Mouse (Mus musculus): Measurements from ENCODE around the gene Lyplal1. TPM values are rescaled to one million over a fixed set of nuclear protein-coding genes. Genes with fewer than 3 reads are reported as not detected.

Gene Lyplal1
- 40.1 and 73.9 TPM in 2 replicates for polyA plus RNA-seq (2012; rRNA removed)

DNA sequence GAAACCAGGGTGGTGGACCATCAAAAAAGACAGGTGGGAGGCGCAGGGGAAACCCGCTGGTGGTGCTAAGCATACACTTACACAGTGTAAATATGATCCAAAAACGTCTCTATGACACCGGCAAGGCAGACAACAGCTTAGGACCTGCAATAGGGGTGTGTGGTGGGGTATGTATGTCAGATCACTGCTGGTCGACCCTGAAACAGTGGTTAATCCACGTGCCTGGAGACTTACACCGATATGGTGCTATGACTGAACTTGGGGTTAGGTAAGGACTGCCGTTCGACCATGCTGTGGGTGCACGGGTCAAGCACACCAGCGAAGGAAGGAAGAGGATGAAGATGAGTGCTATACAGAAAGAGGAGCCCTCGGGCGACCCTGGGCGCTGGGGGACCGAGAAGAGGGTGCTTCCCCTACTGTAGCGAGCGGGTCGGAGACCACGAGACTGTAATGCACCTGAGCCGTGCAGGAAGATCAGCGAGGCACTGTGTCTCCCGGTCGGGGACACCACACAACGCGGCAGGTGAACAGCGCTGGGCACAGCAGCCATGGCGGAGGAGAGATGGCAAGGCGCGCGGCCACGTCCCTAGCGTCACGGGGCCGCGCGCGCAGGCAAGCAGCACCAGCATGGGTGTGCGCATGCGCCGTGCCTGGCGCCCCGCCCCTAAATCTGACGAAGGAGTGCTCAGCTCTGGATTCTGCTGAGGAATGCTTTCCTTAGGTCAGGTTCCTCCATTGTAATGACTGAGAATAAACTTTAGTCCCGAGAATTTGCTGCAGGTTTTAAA is at the start of gene Lyplal1:
Gene Lyplal1, minus strand, starts transcription at position 610 of the 788 bp plus-strand sequence.
- peak; percentile 36 for DNase-seq (ENCODE audit: low read depth)

DNA sequence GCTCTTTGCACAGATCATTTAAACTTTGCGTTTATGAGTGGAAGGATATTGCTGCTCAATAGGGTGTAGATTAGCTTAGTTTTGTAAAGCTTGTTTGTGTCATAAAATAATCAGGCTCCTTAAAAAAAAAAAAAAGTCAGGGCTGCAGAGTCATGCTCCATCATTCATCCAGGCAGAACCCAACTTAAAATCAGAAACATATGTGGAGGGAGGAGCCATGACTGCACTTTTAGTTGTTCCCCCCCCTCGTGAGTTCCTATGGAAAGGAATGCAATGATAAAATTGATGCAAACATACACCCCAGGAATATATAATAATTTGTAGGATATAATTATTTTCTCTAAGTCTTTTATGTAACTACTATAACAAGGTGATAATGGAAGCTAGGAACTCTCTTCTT is 46.5 kb upstream of the Lyplal1 start:
- DNase-seq (ENCODE audit: low read depth) = no peak

DNA sequence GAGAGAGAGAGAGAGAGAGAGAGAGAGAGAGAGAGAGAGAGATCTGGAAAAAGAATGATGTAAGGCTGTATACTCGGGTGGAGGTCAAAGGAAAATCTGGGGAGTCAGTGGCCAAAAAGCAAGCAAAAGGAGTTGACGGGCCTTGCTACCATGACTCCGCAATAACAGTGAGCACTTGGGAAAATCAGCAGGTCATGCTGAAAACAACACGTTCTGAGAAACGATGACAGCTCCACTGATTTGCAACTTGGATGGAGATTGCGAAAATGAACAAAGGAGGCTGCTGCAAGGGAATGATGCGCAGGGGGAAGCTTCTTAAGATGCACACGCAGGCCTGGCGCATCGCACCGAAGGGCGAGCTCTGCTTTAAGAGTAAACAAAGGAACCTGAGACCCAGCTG is 46.1 kb upstream of the Lyplal1 start:
- DNase-seq (ENCODE audit: low read depth) = no peak

DNA sequence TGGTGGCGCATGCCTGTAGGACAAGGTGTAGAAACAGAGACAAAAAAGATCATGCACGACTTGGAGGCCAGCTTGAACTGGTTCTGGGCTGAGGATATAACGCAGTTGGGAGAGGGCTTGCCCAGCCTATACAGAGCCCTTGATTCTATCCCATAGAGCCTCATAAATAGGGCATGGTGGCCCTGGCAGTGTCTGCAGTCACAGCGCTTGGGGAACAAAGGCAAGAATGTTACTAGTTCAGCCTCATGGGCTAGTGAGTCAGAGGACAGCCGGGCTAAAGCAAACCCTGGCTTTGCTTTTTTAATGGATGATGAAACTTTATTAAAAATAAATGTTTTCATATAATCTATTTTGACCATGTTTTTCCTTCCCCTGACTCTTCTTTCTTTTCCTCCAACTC is 33.3 kb upstream of the Lyplal1 start:
- DNase-seq (ENCODE audit: low read depth) = no peak

DNA sequence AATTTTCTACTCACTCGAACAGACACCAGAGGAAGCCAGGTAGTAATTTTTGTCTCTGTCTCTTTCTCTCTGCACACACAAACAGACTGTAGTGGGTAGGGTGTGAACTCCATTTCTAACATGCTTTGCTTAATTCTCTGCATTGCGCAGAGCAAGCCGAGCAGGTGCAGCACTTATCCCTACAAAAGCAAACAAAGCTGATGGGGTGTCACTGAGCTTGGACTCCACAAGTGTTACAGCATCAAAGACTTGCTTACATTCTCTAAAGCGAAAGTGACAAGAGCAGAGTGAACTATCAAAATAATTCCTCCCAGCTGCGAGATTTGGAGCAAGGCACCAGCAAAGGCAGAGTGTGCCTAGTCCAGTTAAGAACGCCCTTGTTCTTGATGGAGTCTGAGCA is 28.3 kb upstream of the Lyplal1 start:
- DNase-seq (ENCODE audit: low read depth) = no peak

GRCm38 (mm10) chr1:186140191-186140590 is 23.1 kb upstream of the Lyplal1 start:
- DNase-seq (ENCODE audit: low read depth) = no peak

GRCm38 (mm10) chr1:186137873-186138272 is 20.8 kb upstream of the Lyplal1 start:
- no peak for DNase-seq (ENCODE audit: low read depth)

DNA sequence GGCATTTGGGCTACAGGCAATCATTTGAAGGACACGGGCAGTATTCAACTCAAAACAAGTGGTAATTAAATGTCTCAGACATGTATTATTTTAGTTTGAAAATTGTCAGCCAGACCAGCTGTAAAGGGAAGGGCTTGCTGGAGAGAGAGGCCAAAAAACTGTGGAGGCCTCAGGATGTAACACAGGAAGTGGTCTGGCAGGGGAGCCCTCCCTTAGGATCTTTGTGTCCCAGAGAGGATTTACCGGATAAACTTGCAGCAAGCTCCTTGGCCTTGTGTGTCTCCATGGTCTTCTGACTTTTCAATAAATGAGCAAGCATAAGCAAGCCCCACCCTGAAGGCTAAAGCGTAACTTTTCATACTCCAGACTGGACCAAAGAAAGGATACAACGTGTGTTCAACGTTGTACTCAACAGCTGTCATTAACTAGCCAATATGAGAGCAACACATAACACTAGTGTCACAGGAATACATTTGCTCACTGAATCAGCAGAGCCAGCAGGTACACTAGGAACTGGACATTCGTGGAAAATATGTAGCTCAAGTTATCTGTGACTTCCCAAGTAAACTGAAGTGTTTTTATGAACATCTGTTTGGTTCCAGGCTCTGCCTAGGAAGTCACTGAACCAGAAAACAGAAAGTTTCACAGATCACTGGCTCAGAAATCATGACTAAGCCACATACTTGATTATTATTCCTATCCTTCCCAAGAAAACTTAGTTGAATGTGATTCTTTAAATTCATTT is 19.7 kb upstream of the Lyplal1 start:
- no peak for DNase-seq (ENCODE audit: low read depth)

DNA sequence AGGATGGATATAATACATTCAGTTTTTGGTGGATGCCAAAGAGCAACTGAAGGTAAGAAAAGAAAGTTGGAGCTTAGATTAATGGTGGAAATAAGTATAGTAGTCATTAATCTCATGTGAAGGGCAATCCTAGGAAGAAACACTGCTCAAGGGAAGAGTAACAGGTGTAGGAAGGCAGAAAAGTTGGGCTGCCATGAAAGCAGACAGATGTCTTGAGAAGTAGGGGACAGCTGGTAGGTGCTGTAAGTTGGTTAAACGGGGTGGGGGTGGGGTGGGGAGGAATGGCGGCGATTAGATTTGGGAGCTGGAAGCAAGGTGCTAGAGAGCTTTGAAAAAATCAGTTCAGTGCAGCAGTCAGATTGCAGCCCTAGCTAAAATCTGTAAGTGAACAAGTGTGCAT is 14.4 kb upstream of the Lyplal1 start:
- DNase-seq (ENCODE audit: low read depth) = no peak

DNA sequence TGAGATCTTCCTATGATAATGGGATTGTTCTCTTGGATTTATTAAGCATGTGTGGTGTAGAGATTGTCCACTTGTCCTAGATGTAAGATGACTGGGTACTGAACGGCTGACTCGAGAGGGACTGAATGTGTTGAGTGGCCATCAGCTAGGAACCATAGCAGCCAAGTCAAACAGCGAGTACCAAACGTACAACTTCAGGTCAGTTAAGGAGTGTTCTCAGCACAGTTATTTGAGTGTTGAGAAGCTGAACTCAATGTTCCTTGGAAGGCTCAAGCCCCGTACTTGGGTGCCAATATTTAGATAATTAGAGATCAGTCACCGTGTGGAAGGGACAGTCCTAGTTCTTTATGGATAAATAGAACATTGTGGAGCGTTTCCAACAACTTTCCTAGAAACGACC is 11.8 kb upstream of the Lyplal1 start:
- no peak for DNase-seq (ENCODE audit: low read depth)

- no peak for DNase-seq (ENCODE audit: low read depth)
Observed at GRCm38 (mm10) chr1:186126313-186126862, 9.3 kb upstream of the Lyplal1 start.

GRCm38 (mm10) chr1:186123690-186124089 is 6.6 kb upstream of the Lyplal1 start:
- DNase-seq (ENCODE audit: low read depth) = no peak

- DNase-seq (ENCODE audit: low read depth) = no peak
Observed at GRCm38 (mm10) chr1:186119856-186120255, 2.7 kb upstream of the Lyplal1 start.

DNA sequence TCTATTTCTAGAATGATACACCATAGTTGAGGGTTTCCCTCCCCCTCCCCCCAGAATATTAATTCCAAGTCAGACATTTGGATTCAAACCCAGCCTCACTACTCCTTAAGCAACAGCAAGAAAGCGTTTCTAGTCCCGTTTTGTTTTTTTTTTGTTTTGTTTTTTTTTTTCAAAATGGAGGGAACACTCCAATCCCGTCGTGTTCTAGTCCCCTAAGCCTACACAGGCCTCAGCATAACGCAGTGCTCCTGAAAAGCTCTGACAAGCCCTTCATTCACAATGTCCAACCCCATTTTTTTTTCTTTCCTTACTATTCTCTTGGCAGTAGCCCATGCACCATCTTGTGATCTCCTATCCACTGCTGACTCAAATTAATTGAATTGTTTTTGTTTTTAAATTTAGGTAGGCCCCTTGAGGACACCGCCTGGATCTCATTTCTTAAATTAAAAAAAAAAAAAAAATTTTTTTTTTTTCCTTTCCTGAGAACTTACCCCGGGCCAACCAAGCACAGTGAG is 967 bp downstream of the Lyplal1 start:
- DNase-seq (ENCODE audit: low read depth) = no peak

DNA sequence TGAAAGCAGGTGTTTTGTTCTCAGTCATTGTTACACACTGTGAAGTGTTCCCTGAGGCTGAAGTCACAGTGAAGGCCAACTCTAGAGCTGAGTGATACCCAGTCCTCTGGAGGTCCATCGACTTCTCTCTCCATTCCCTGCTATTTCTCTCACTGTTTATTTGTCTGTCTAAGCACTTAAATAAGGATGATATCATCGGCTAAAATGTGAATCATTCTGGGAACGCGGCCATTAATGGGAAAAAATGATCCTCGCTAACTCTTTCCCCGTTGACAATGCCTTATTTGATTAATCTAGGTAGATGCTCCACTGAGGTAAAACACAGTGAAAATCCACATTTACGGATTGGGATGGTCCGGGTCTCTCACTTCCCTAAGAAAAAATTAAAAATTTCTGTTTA is 14.8 kb downstream of the Lyplal1 start:
- DNase-seq (ENCODE audit: low read depth) = no peak

DNA sequence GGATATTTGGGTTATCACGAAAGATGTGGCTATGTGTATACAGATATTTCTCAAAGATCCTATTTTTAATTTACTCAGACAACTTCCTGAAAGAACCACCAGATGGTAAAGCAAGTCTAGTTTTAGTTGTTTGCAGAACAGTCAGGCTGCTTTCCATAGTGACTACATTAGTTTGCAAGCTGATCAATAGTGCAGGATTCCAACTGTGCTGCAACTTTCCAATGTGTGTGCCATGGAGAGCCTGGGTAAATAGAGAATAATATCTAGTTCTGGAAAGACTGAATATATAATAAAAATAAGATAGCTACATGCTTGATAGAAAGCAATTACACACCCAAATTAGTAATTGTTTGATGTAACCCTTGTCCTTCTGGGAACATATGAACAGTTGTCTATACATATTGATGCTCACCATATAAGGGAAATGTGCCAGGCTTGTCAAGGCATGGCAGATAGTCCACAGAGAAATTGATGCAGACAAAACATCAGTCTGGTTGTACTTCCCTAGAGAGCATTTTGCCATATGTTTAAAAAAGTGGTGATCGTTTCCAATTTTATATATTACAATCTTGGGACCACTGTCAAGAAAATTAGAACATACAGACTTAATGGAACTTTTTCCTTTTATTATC is 50.7 kb downstream of the Lyplal1 start:
- DNase-seq (ENCODE audit: low read depth) = no peak

DNA sequence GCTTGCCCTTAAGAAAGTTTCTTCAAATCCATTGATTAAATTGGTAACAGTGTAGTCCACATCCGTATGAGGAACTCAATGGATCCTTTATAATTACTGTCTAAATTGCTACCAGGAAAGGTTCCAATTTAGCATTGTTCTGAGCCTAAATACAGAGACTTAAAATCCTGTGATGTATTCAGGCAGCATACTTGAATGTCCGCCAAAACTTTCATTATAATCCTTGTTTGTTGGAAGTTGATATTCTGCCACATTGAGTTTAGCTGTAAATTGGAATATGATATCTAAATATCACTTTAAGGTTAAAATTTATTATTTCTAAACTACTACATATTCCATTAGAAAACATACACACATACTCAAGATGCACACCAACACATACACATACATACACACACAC is 57.1 kb downstream of the Lyplal1 start:
- no peak for DNase-seq (ENCODE audit: low read depth)

DNA sequence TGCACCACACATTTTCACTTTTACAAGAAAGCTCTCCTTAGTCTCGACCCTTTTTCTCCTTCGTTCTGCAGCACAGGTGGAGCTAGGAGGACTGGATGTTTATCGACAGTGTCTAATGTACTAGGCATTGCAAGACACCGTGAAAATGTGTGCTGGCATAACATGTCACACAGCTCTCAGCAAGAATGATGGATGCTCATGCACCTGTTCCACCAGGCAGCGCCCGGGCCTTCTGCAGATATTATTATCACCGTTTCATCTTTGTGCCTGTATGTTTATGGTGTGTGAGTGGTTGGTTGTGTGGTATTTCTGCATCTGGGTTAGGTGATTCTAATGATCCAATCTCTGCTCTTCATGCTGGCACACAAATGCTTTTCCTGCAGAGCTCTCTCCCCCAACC is 62.9 kb downstream of the Lyplal1 start:
- DNase-seq (ENCODE audit: low read depth) = no peak

GRCm38 (mm10) chr1:186053280-186054043 is 63.6 kb downstream of the Lyplal1 start:
- no peak for DNase-seq (ENCODE audit: low read depth)

- no peak for DNase-seq (ENCODE audit: low read depth)
Observed at GRCm38 (mm10) chr1:186043709-186044452, 73.2 kb downstream of the Lyplal1 start.

GRCm38 (mm10) chr1:186041841-186042240 is 75.3 kb downstream of the Lyplal1 start:
- no peak for DNase-seq (ENCODE audit: low read depth)
